Mouse (Mus musculus) limb, embryonic 12.5 days (tissue): ENCODE data around the gene Sema3f. TPM values are rescaled to one million over a fixed set of nuclear protein-coding genes. Genes with fewer than 3 reads are reported as not detected.
A peak's percentile ranks its signal among the peaks of the same experiment; 100 is the strongest.

Experiments
- ATAC-seq: fragments of 200-750 bp; cut with Nextera tagmentation; 2 replicates; pipeline ENCODE4 v1.8.0; 2017; ENCODE audit warnings: low read depth, moderate TSS enrichment; ENCODE audit not compliant: insufficient number of reproducible peaks, insufficient read depth, low FRiP score, low TSS enrichment
- H3K27ac ChIP-seq: fragments of 300-500 bp; sonication (generic); 2 replicates; pipeline ENCODE4 v1.5.1; 2016; ENCODE audit warnings: mild to moderate bottlenecking, moderate library complexity
- H3K27me3 ChIP-seq: fragments of 300-500 bp; sonication (generic); 2 replicates; pipeline ENCODE4 v1.6.1; 2016; ENCODE audit warnings: mild to moderate bottlenecking, moderate library complexity
- H3K36me3 ChIP-seq: fragments of 300-500 bp; sonication (generic); 2 replicates; pipeline ENCODE4 v1.6.1; 2016; ENCODE audit warnings: mild to moderate bottlenecking, moderate library complexity
- H3K4me1 ChIP-seq: fragments of 300-500 bp; sonication (generic); replicated peaks from 2 replicates; pipeline ENCODE4 v1.6.1; 2016
- H3K4me2 ChIP-seq: fragments of 300-500 bp; sonication (generic); 2 replicates; pipeline ENCODE4 v1.6.1; 2016; ENCODE audit warnings: mild to moderate bottlenecking, moderate library complexity
- H3K4me3 ChIP-seq: fragments of 300-500 bp; sonication (generic); replicated peaks from 2 replicates; pipeline ENCODE4 v1.5.1; 2016; ENCODE audit warnings: mild to moderate bottlenecking
- H3K9ac ChIP-seq: fragments of 300-500 bp; sonication (generic); replicated peaks from 2 replicates; pipeline ENCODE4 v1.6.1; 2016; ENCODE audit warnings: mild to moderate bottlenecking, moderate library complexity
- H3K9me3 ChIP-seq: fragments of 300-500 bp; sonication (generic); 2 replicates; pipeline ENCODE4 v1.6.1; 2016; ENCODE audit warnings: mild to moderate bottlenecking, moderate library complexity
- WGBS: fragments of 180-500 bp; shearing (Covaris S2); methylation state at CpG from one replicate; pipeline ENCODE4 v1.1.7; 2016; 5-methylcytosine and 5-hydroxymethylcytosine counted together
- polyA plus RNA-seq: library from polyadenylated mRNA; unstranded; fragments of >200 nt; fragmentation: Nextera tagmentation; extraction: Ambion mirVana; gene quantifications from 2 replicates; pipeline ENCODE4 v1.2.1, GENCODE M21; 2016

The Sema3f gene
- polyA plus RNA-seq, 1 experiment from 2014 or later = 47.6 TPM

- ATAC-seq = peak; percentile 18; the same call in 1 of the 2 replicates
- no peaks in the 10 kb centered on the region for H3K27me3 ChIP-seq
- peaks cover 90% of the 10 kb centered on the region for H3K4me1 ChIP-seq
- H3K9ac ChIP-seq = peak overlapping the region; percentile 44
- H3K9me3 ChIP-seq = no peaks in the 10 kb centered on the region
- WGBS = 2% methylated on average over 9 of the region's 9 CpGs
- H3K36me3 ChIP-seq = peaks cover 78% of the 10 kb centered on the region
- H3K4me3 ChIP-seq = peak overlapping the region; percentile 18
- H3K4me2 ChIP-seq = peak overlapping the region; percentile 46
- peak overlapping the region; percentile 66 for H3K27ac ChIP-seq
These were observed 10.8 kb downstream of the Sema3f start for GRCm38 (mm10) chr9:107699376-107699980.

DNA sequence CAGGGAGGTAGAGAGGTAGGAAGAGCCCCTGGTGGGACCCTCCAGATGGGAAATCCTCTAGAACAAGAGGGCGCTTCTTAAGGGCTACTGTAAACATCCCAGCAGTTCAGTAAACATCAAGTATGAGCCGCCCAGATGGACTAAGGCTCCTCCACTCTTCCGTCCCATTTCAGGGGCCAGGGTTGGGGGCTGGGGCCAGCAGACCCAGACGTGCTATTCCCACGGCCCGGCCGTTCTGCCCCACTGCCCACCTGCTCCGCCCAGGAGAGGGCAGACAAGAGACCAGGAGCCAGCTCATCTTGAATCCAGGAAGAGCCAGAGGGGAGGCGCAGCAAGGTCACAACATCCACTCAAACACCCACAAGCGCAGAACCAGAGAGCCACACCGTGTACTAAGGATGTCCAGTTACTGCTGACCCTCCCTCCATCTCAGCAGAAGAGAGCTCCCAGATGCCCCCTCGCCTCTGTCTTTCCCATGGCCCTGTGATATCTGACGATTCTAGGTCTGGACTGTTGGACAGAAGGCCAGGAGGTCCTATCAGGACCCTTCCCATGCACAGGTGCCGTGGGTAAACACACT is 11.6 kb downstream of the Sema3f start:
- Histone ChIP-seq H3K9ac (peak overlapping the region; percentile 50; the same call in 1 of the 2 replicates), H3K9me3 (no peaks in the 10 kb centered on the region), H3K4me2 (peak overlapping the region; percentile 46), H3K27me3 (no peaks in the 10 kb centered on the region), H3K4me1 (peaks cover 82% of the 10 kb centered on the region), H3K4me3 (0 out of 2 replicates have a peak overlapping the region, but pooled peaks have one; percentile 2), H3K27ac (peak overlapping the region; percentile 66), H3K36me3 (peaks cover 77% of the 10 kb centered on the region)
- 13% methylated on average over 14 of the region's 14 CpGs for WGBS
- ATAC-seq = no peak

DNA sequence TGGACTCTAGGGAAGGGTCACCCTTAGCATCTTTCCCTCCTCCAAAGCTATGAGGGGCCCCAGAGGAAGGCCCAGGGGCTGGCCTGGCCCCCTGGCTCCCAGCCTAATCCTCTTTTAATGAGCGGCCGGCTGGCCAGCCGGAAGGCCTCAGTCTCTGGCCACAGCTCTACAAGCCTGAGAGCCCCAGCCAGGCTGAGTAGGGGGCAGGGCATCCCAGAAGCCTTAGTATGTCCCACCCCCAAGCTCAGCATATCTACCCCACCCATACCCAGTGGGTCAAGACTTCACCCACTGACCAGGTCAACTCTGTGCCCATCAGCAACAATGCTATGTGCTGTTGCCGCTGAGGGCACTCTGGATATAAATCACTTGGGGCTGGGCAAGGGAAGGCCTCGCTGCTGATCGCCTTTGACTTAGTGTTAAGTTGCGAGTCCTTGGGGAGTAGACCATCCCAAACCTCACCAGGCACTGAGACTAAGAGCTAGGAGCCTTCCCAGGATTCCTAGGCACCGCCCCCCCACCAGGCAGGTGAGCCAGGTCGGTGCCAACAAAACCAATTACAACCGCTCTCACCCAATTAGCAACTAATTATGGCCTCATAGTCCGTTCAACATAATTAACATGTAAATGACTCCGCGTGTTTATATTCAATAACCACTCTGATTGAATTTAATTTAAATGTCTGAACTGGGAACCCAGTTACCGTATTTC is 12.3 kb downstream of the Sema3f start:
- no peak for ATAC-seq
- WGBS = 13% methylated on average over 14 of the region's 14 CpGs
- Histone ChIP-seq H3K9me3 (no peaks in the 10 kb centered on the region), H3K9ac (peak overlapping the region; percentile 50), H3K4me3 (peak overlapping the region; percentile 2; the same call in 1 of the 2 replicates), H3K4me1 (peaks cover 74% of the 10 kb centered on the region), H3K27ac (peak overlapping the region; percentile 66; the same call in 1 of the 2 replicates), H3K36me3 (peaks cover 77% of the 10 kb centered on the region), H3K4me2 (peak overlapping the region; percentile 46), H3K27me3 (no peaks in the 10 kb centered on the region)

DNA sequence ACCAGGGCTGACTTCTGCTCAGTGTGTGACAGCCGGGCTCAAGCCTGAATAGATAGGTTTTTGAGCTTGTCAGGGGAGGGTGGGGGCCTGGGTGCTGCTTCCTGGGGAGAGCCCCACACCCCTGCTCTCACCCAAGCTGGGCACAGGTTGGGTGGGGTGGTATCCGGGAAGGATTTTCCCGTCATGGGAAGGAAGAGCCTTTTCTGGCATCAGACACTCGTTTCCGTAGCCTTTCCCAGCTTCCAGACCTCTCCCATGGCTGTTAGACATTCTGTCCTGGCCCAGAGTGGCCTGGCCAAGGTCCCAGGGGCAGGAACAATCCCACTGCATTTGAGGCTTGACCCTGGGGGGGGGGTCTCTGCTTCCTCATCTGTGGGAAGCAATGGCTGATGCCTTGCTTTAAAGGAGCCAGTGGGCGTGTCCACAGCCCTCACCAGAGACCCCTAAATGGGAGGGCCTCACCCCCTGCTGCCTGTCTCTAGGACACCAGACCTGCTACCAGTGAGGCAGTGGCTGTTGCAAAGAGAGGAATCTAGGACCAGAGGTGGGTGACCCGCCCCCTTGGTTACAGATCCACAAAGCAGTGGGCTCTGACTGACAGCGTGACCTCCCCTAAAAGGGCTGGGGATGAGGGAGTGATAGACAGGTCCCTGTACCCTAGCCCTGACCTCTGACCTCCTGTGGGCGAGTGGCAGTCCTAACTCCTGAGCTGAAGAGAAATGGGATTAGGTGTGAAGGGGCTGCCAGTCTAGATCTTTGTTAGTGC is 13.2 kb downstream of the Sema3f start:
- Histone ChIP-seq H3K9me3 (no peaks in the 10 kb centered on the region), H3K27ac (no peak overlapping the region), H3K9ac (no peak overlapping the region), H3K27me3 (no peaks in the 10 kb centered on the region), H3K4me3 (no peak overlapping the region), H3K36me3 (peaks cover 77% of the 10 kb centered on the region), H3K4me1 (peaks cover 65% of the 10 kb centered on the region), H3K4me2 (no peak overlapping the region)
- WGBS = 45% methylated on average over 9 of the region's 9 CpGs
- no peak for ATAC-seq

DNA sequence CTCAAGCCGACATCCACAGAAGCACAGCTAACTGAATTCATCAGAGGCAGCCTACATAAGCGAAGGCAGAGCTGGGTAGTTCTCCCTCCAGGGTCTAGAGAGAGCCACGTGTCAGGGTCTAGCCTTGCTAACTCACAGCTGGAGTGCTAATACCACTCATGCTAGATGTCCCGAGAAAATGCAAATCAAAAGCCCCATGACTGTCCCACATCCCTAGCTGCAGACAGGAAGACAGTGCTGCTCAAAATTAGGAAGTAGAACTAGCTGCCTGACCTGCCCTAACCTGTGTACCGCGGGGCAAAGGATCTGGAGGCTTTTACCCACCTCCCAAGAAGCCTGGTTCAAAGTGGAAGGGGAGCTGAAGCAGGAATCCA is 14.2 kb downstream of the Sema3f start:
- H3K4me2 ChIP-seq = no peak overlapping the region
- no peak for ATAC-seq
- 40% methylated on average over 6 of the region's 6 CpGs for WGBS
- H3K27me3 ChIP-seq = no peaks in the 10 kb centered on the region
- H3K4me1 ChIP-seq = peaks cover 56% of the 10 kb centered on the region
- no peaks in the 10 kb centered on the region for H3K9me3 ChIP-seq
- H3K36me3 ChIP-seq = peaks cover 78% of the 10 kb centered on the region
- no peak overlapping the region for H3K9ac ChIP-seq
- H3K4me3 ChIP-seq = no peak overlapping the region
- peak overlapping the region; percentile 50; the same call in 1 of the 2 replicates for H3K27ac ChIP-seq

DNA sequence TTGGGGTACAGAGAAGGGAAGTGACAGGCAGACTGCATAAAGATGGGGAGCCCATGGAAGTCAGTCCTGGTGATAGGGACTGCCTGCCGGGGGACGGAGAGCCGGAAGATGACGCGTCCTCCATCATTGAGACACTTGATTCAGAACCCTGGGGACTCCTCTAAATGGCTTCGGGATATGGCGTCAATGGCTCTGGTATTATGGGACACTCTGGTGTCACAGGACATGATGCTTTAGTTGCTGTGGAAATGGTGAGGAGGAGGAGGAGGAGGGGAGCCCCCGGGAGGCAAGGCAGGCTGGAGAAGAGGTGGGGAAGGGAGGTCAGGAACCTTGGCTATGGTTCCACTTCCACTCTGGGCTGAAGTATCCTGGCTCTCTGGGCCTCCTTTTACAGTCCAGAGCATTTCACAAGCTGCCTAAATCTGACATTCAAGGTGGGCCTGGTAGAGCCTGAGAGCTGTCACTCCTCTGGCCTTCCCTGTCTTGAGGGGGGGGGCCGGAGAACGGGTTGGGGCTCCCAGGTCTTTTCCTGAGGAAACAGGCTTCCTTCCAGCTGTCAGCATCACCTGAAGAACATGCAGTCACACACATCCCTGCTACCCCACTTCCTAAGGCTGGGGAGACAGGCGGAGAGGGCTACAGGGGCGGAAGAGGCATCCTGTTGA is 14.7 kb downstream of the Sema3f start:
- no peak overlapping the region for H3K4me3 ChIP-seq
- H3K36me3 ChIP-seq = peaks cover 80% of the 10 kb centered on the region
- ATAC-seq = no peak
- H3K27ac ChIP-seq = peak overlapping the region; percentile 50; the same call in 1 of the 2 replicates
- H3K9ac ChIP-seq = no peak overlapping the region
- no peaks in the 10 kb centered on the region for H3K9me3 ChIP-seq
- H3K4me2 ChIP-seq = no peak overlapping the region
- peaks cover 51% of the 10 kb centered on the region for H3K4me1 ChIP-seq
- 89% methylated on average over 12 of the region's 12 CpGs for WGBS
- H3K27me3 ChIP-seq = no peaks in the 10 kb centered on the region

GRCm38 (mm10) chr9:107694627-107695026 is 15.6 kb downstream of the Sema3f start:
- H3K4me3 ChIP-seq = no peak overlapping the region
- WGBS = 76% methylated on average over 7 of the region's 7 CpGs
- no peak overlapping the region for H3K9ac ChIP-seq
- no peak overlapping the region for H3K27ac ChIP-seq
- no peak overlapping the region for H3K4me2 ChIP-seq
- ATAC-seq = no peak
- H3K36me3 ChIP-seq = peaks cover 80% of the 10 kb centered on the region
- H3K9me3 ChIP-seq = no peaks in the 10 kb centered on the region
- peaks cover 41% of the 10 kb centered on the region for H3K4me1 ChIP-seq
- H3K27me3 ChIP-seq = no peaks in the 10 kb centered on the region

DNA sequence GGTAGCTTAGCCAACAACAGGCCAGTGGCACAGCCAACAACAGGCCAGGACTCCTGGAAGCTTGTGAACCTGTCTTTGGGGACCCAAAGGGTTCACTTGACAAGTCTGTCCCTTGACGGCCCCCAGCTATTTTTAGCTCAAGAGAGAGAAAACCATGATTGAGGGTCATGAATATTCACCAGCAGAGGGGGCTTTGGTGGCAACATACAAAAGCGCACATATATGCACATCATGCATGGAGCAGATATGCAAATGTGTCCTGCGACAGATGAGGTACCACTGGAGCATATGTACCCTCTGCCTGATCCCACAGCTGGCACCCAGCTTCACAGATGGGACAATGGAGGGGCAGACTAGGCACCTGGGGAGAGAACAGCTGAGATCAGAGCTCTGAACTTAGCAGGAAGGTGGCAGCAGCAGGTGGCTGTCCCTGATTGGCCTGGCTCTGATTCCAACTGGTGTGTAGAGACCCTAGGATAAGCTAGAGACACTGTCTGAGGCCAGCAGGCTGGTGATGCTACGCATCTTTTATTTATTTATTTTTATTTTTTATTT is 16.8 kb downstream of the Sema3f start:
- Histone ChIP-seq H3K27ac (no peak overlapping the region), H3K4me2 (no peak overlapping the region), H3K9me3 (no peaks in the 10 kb centered on the region), H3K36me3 (peaks cover 88% of the 10 kb centered on the region), H3K27me3 (no peaks in the 10 kb centered on the region), H3K4me1 (peaks cover 30% of the 10 kb centered on the region), H3K4me3 (no peak overlapping the region), H3K9ac (no peak overlapping the region)
- 75% methylated on average over 4 of the region's 4 CpGs for WGBS
- no peak for ATAC-seq

GRCm38 (mm10) chr9:107692785-107693184 is 17.5 kb downstream of the Sema3f start:
- no peak for ATAC-seq
- 67% methylated on average over 5 of the region's 5 CpGs for WGBS
- Histone ChIP-seq H3K27ac (no peak overlapping the region), H3K4me1 (peaks cover 23% of the 10 kb centered on the region), H3K9ac (no peak overlapping the region), H3K4me3 (no peak overlapping the region), H3K27me3 (no peaks in the 10 kb centered on the region), H3K4me2 (no peak overlapping the region), H3K9me3 (no peaks in the 10 kb centered on the region), H3K36me3 (peaks cover 95% of the 10 kb centered on the region)

- 89% methylated on average over 8 of the region's 8 CpGs for WGBS
- H3K27me3 ChIP-seq = no peaks in the 10 kb centered on the region
- peaks cover 99% of the 10 kb centered on the region for H3K36me3 ChIP-seq
These were observed 19.9 kb downstream of the Sema3f start for GRCm38 (mm10) chr9:107690391-107690790.

More at GRCm38 (mm10) chr9:107690391-107690790, 19.9 kb downstream of the Sema3f start:
- no peaks in the 10 kb centered on the region for H3K9me3 ChIP-seq
- no peak overlapping the region for H3K4me2 ChIP-seq
- no peaks in the 10 kb centered on the region for H3K4me1 ChIP-seq
- no peak overlapping the region for H3K27ac ChIP-seq
- no peak overlapping the region for H3K4me3 ChIP-seq
- no peak overlapping the region for H3K9ac ChIP-seq
- ATAC-seq = no peak
